Mouse (Mus musculus) neural tube, embryonic 14.5 days (tissue): ENCODE data around the gene Gabrd. TPM values are rescaled to one million over a fixed set of nuclear protein-coding genes. Genes with fewer than 3 reads are reported as not detected.
"Not testable (repeated sequence)": the region's sequence is repeated elsewhere in the genome, so short reads cannot be mapped to it uniquely, and the experiment has no call there.

Experiments
- ATAC-seq: fragments of 200-750 bp; cut with Nextera tagmentation; 2 replicates; pipeline ENCODE4 v1.8.0; 2017; ENCODE audit warnings: low read depth, mild to moderate bottlenecking, moderate TSS enrichment, moderate library complexity
- H3K27ac ChIP-seq: fragments of 300-500 bp; sonication (generic); 2 replicates; pipeline ENCODE4 v1.5.1; 2014; ENCODE audit warnings: low read depth, mild to moderate bottlenecking, control low read depth, low read length, moderate library complexity, mixed read lengths
- H3K27me3 ChIP-seq: fragments of 300-500 bp; sonication (generic); 2 replicates; pipeline ENCODE4 v1.6.1; 2014; ENCODE audit warnings: low read length; ENCODE audit not compliant: control insufficient read depth, insufficient read depth
- H3K36me3 ChIP-seq: fragments of 300-500 bp; sonication (generic); 2 replicates; pipeline ENCODE4 v1.6.1; 2014; ENCODE audit warnings: low read length, mixed read lengths; ENCODE audit not compliant: control insufficient read depth, insufficient read depth
- H3K4me1 ChIP-seq: fragments of 300-500 bp; sonication (generic); 2 replicates; pipeline ENCODE4 v1.6.1; 2014; ENCODE audit warnings: low read length; ENCODE audit not compliant: control insufficient read depth, insufficient read depth
- H3K4me2 ChIP-seq: fragments of 300-500 bp; sonication (generic); 2 replicates; pipeline ENCODE4 v1.6.1; 2014; ENCODE audit warnings: mild to moderate bottlenecking, low read depth, low read length, control low read depth
- H3K4me3 ChIP-seq: fragments of 300-500 bp; sonication (generic); 2 replicates; pipeline ENCODE4 v1.5.1; 2014; ENCODE audit warnings: low read depth, low read length, control low read depth, mixed read lengths
- H3K9ac ChIP-seq: fragments of 300-500 bp; sonication (generic); replicated peaks from 2 replicates; pipeline ENCODE4 v1.6.1; 2014; ENCODE audit warnings: low read depth, mild to moderate bottlenecking, control low read depth, low read length, mixed read lengths
- H3K9me3 ChIP-seq: fragments of 300-500 bp; sonication (generic); 2 replicates; pipeline ENCODE4 v1.6.1; 2016; ENCODE audit warnings: low read length; ENCODE audit not compliant: control insufficient read depth
- WGBS: fragments of 180-500 bp; shearing (Covaris S2); extraction: QIAGEN DNeasy Blood & Tissue Kit; methylation state at CpG from one replicate; pipeline ENCODE4 v1.1.7; 2014; 5-methylcytosine and 5-hydroxymethylcytosine counted together
- polyA plus RNA-seq: library from polyadenylated mRNA; unstranded; fragments of >200 nt; fragmentation: Nextera tagmentation; extraction: Ambion mirVana; gene quantifications from 2 replicates; pipeline ENCODE4 v1.2.1, GENCODE M21; 2014

The Gabrd gene
- polyA plus RNA-seq, result 0.13 and 0.41 TPM in 2 replicates

- peak within 1 kb of the TSS; percentile 68 for H3K4me2 ChIP-seq
- H3K36me3 ChIP-seq, result no peaks in the 10 kb centered on the region
- H3K9ac ChIP-seq, result peak within 1 kb of the TSS; percentile 25; the same call in 1 of the 2 replicates
- no peak for ATAC-seq
- WGBS, result under 1% methylated on average over 57 of the region's 57 CpGs
- H3K9me3 ChIP-seq, result no peaks in the 10 kb centered on the region
- H3K4me3 ChIP-seq, result peak within 1 kb of the TSS; percentile 30
- peaks cover 29% of the 10 kb centered on the region for H3K27me3 ChIP-seq
- no peak within 1 kb of the TSS for H3K27ac ChIP-seq
- 0 out of 2 replicates have a peak, but pooled peaks cover 3% of the 10 kb centered on the region for H3K4me1 ChIP-seq
Observed at GRCm38 (mm10) chr4:155397511-155398221, at the start of gene Gabrd. Gabrd (minus strand) TSS chr4:155398112.

- Histone ChIP-seq H3K9me3 (no peaks in the 10 kb centered on the region), H3K27ac (no peak overlapping the region), H3K36me3 (no peaks in the 10 kb centered on the region), H3K27me3 (no peaks in the 10 kb centered on the region), H3K9ac (no peak overlapping the region), H3K4me1 (no peaks in the 10 kb centered on the region), H3K4me2 (no peak overlapping the region), H3K4me3 (no peak overlapping the region)
- ATAC-seq, result no peak
- WGBS, result 73% methylated on average over 3 of the region's 3 CpGs
Observed at GRCm38 (mm10) chr4:155442808-155443207, 44.9 kb upstream of the Gabrd start.

GRCm38 (mm10) chr4:155433993-155434392 is 36.1 kb upstream of the Gabrd start:
- H3K9me3 ChIP-seq, result no peaks in the 10 kb centered on the region
- no peaks in the 10 kb centered on the region for H3K27me3 ChIP-seq
- H3K4me2 ChIP-seq, result no peak overlapping the region
- 85% methylated on average over 5 of the region's 5 CpGs for WGBS
- no peak overlapping the region for H3K27ac ChIP-seq
- H3K9ac ChIP-seq, result no peak overlapping the region
- no peak for ATAC-seq
- H3K4me1 ChIP-seq, result no peaks in the 10 kb centered on the region
- no peak overlapping the region for H3K4me3 ChIP-seq
- H3K36me3 ChIP-seq, result no peaks in the 10 kb centered on the region

GRCm38 (mm10) chr4:155432358-155432757 is 34.4 kb upstream of the Gabrd start:
- Histone ChIP-seq H3K9me3 (no peaks in the 10 kb centered on the region), H3K36me3 (no peaks in the 10 kb centered on the region), H3K4me3 (no peak overlapping the region), H3K27ac (no peak overlapping the region), H3K9ac (no peak overlapping the region), H3K4me1 (no peaks in the 10 kb centered on the region), H3K4me2 (no peak overlapping the region), H3K27me3 (no peaks in the 10 kb centered on the region)
- no peak for ATAC-seq
- WGBS, result 94% methylated on average over 6 of the region's 6 CpGs

- Histone ChIP-seq H3K9ac (no peak overlapping the region), H3K9me3 (no peaks in the 10 kb centered on the region), H3K36me3 (no peaks in the 10 kb centered on the region), H3K27me3 (no peaks in the 10 kb centered on the region), H3K4me1 (no peaks in the 10 kb centered on the region), H3K27ac (no peak overlapping the region), H3K4me2 (no peak overlapping the region), H3K4me3 (no peak overlapping the region)
- ATAC-seq, result no peak
- WGBS, result 90% methylated on average over 3 of the region's 3 CpGs
Observed at GRCm38 (mm10) chr4:155429202-155429601, 31.3 kb upstream of the Gabrd start.

GRCm38 (mm10) chr4:155428442-155428841 is 30.5 kb upstream of the Gabrd start:
- Histone ChIP-seq H3K4me3 (no peak overlapping the region), H3K4me2 (no peak overlapping the region), H3K36me3 (no peaks in the 10 kb centered on the region), H3K27me3 (no peaks in the 10 kb centered on the region), H3K4me1 (no peaks in the 10 kb centered on the region), H3K9me3 (no peaks in the 10 kb centered on the region), H3K9ac (no peak overlapping the region), H3K27ac (no peak overlapping the region)
- no peak for ATAC-seq

GRCm38 (mm10) chr4:155426272-155426671 is 28.4 kb upstream of the Gabrd start:
- no peaks in the 10 kb centered on the region for H3K4me1 ChIP-seq
- H3K4me3 ChIP-seq, result no peak overlapping the region
- H3K27me3 ChIP-seq, result no peaks in the 10 kb centered on the region
- H3K9me3 ChIP-seq, result no peaks in the 10 kb centered on the region
- no peak overlapping the region for H3K9ac ChIP-seq
- ATAC-seq, result no peak
- H3K4me2 ChIP-seq, result no peak overlapping the region
- H3K36me3 ChIP-seq, result no peaks in the 10 kb centered on the region
- 75% methylated on average over 6 of the region's 6 CpGs for WGBS
- no peak overlapping the region for H3K27ac ChIP-seq

GRCm38 (mm10) chr4:155423988-155424387 is 26.1 kb upstream of the Gabrd start:
- H3K27ac ChIP-seq, result no peak overlapping the region
- H3K4me2 ChIP-seq, result no peak overlapping the region
- H3K4me1 ChIP-seq, result no peaks in the 10 kb centered on the region
- H3K36me3 ChIP-seq, result no peaks in the 10 kb centered on the region
- no peak for ATAC-seq
- WGBS, result 83% methylated on average over 5 of the region's 5 CpGs
- H3K9me3 ChIP-seq, result no peaks in the 10 kb centered on the region
- no peak overlapping the region for H3K4me3 ChIP-seq
- H3K27me3 ChIP-seq, result no peaks in the 10 kb centered on the region
- H3K9ac ChIP-seq, result no peak overlapping the region

GRCm38 (mm10) chr4:155421412-155422370 is 23.8 kb upstream of the Gabrd start:
- not testable (repeated sequence) for H3K36me3 ChIP-seq, H3K9ac ChIP-seq, ATAC-seq, H3K9me3 ChIP-seq, H3K4me1 ChIP-seq, H3K4me2 ChIP-seq, H3K27ac ChIP-seq, H3K27me3 ChIP-seq, H3K4me3 ChIP-seq
- WGBS, result 91% methylated on average over 20 of the region's 30 CpGs
